Mouse (Mus musculus): ENCODE data around the gene Rfc2. TPM values are rescaled to one million over a fixed set of nuclear protein-coding genes. Genes with fewer than 3 reads are reported as not detected.
A peak's percentile ranks its signal among the peaks of the same experiment; 100 is the strongest.

Rfc2 gene
- polyA plus RNA-seq, 1 experiment, result 69.3 TPM

DNA sequence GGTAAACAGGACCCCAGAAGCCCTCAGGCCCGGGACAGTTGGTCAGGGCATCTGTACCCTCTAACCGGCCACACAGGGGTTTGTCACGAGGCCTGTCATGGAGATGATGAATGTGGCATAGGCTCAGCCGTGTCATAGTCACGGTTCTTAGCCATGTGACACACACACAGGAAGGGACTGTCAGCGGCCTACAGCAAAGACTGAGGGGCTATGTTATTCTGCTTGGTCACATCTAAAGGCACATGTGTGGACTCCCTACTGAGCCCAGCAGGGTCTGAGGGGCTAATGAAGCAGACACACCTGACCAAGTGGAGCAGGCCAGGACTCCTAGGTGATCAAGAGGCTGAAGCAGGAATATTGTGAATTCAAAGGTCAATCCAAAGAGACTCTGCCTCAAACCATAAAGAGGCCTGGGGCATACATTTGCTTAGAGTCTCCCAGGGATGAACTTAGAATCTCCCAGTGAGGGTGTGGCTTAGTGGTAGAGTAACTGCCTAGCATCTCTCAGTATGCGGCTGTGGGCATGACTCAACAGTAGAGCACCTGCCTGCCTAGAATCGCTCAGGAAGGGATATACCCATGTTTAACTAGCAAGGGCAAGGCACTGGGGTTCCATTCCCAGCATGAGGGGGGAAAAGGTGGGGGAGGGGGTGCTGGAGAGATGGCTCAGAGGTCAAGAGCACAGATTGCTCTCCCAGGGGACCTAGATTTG lies 30.8 kb downstream of the Rfc2 start:
- no peak overlapping the region for H3K4me2 ChIP-seq (ENCODE audit: low read depth)
- no peaks in the 10 kb centered on the region for H3K27me3 ChIP-seq (ENCODE audit: control insufficient read depth, insufficient read depth, insufficient read length)
- H3ac ChIP-seq (ENCODE audit: control insufficient read depth, insufficient read length), result no peak overlapping the region
- peaks cover 4% of the 10 kb centered on the region for H3K36me3 ChIP-seq (ENCODE audit: control insufficient read depth, insufficient read depth)
- no peak overlapping the region for H3K4me3 ChIP-seq
- H3K79me2 ChIP-seq (ENCODE audit: control insufficient read depth, insufficient read depth), result no peaks in the 10 kb centered on the region
- TF ChIP-seq MYOD1 (IDR thresholded peaks at IDR 0.05; ENCODE audit: control insufficient read depth in 1 of 3, insufficient read length in 2 of 3, low read depth in 2 of 3), result peak in 1 of 3 experiments; percentile 36
- no peak for TF ChIP-seq MYOG (IDR thresholded peaks at IDR 0.05; ENCODE audit: control insufficient read depth in 1 of 3, insufficient read depth in 1 of 3, insufficient read length in 2 of 3, low read depth in 2 of 3)

- H3K27me3 ChIP-seq (ENCODE audit: control insufficient read depth, insufficient read depth, insufficient read length), result no peaks in the 10 kb centered on the region
- no peaks in the 10 kb centered on the region for H3K79me2 ChIP-seq (ENCODE audit: control insufficient read depth, insufficient read depth)
- peaks cover 14% of the 10 kb centered on the region for H3K36me3 ChIP-seq (ENCODE audit: control insufficient read depth, insufficient read depth)
- H3ac ChIP-seq (ENCODE audit: control insufficient read depth, insufficient read length), result no peak overlapping the region
- TF ChIP-seq MYOD1 (IDR thresholded peaks at IDR 0.05; ENCODE audit: control insufficient read depth in 1 of 3, insufficient read length in 2 of 3, low read depth in 2 of 3) (no peak), POLR2AphosphoS2 (IDR thresholded peaks at IDR 0.05; ENCODE audit: insufficient read length, low read depth) (peak; percentile 23)
- no peak overlapping the region for H3K4me3 ChIP-seq
- no peak overlapping the region for H3K4me2 ChIP-seq (ENCODE audit: low read depth)
These were observed 32.6 kb downstream of the Rfc2 start for GRCm38 (mm10) chr5:134613727-134614126.

DNA sequence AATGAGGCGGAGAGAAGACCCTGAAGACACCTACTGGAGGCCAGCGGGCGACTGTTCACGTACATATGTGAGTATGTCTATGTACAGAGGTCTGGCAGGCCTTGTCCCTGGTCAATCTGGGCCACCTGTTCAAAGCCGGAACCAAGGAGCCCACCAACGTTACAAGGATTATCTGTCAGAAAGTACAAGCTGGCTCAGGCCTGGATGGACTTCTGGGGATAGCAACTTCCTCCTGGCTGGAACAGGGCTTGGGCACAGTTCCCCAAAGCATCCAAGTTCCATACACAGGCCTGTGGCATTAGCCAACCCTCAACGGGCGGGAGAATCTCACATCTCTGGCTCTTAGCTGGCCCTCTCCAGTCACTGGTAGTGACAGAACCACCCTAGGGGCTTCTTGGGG lies 33.1 kb downstream of the Rfc2 start:
- Histone ChIP-seq H3K4me2 (ENCODE audit: low read depth) (no peak overlapping the region), H3ac (ENCODE audit: control insufficient read depth, insufficient read length) (no peak overlapping the region), H3K4me3 (no peak overlapping the region), H3K27me3 (ENCODE audit: control insufficient read depth, insufficient read depth, insufficient read length) (no peaks in the 10 kb centered on the region), H3K36me3 (ENCODE audit: control insufficient read depth, insufficient read depth) (peaks cover 20% of the 10 kb centered on the region), H3K79me2 (ENCODE audit: control insufficient read depth, insufficient read depth) (no peaks in the 10 kb centered on the region)
- TF ChIP-seq MYOG (IDR thresholded peaks at IDR 0.05; ENCODE audit: control insufficient read depth in 1 of 3, insufficient read depth in 1 of 3, insufficient read length in 2 of 3, low read depth in 2 of 3), result no peak
- TF ChIP-seq CEBPB (IDR thresholded peaks at IDR 0.05; ENCODE audit: insufficient read depth, poor library complexity, severe bottlenecking), result no peak
- no peak for TF ChIP-seq POLR2AphosphoS2 (IDR thresholded peaks at IDR 0.05; ENCODE audit: insufficient read length, low read depth)
- no peak for TF ChIP-seq MYOD1 (IDR thresholded peaks at IDR 0.05; ENCODE audit: control insufficient read depth in 1 of 3, insufficient read length in 2 of 3, low read depth in 2 of 3)
- TF ChIP-seq USF1 (IDR thresholded peaks at IDR 0.05; ENCODE audit: low read depth), result no peak
- no peak for TF ChIP-seq E2F4 (IDR thresholded peaks at IDR 0.05; ENCODE audit: insufficient read depth)
- TF ChIP-seq TCF12 (IDR thresholded peaks at IDR 0.05; ENCODE audit: insufficient read depth, poor library complexity, severe bottlenecking), result no peak
- TF ChIP-seq REST (IDR thresholded peaks at IDR 0.05; ENCODE audit: insufficient read depth, insufficient read length), result no peak
- no peak for TF ChIP-seq SRF (IDR thresholded peaks at IDR 0.05; ENCODE audit: control insufficient read depth, insufficient read length, low read depth)
- no peak for TF ChIP-seq MAX (IDR thresholded peaks at IDR 0.05; ENCODE audit: low read depth)
- TF ChIP-seq POLR2A (IDR thresholded peaks at IDR 0.05; ENCODE audit: insufficient read length, low read depth), result no peak
- TF ChIP-seq TCF3 (IDR thresholded peaks at IDR 0.05; ENCODE audit: insufficient read length, low read depth), result no peak

GRCm38 (mm10) chr5:134614802-134615201 lies 33.6 kb downstream of the Rfc2 start, which contains the start of gene Lat2:
Gene Lat2, minus strand, starts transcription at chr5:134615025.
- no peak within 1 kb of the TSS for H3K4me3 ChIP-seq

GRCm38 (mm10) chr5:134615380-134615779 lies 34.2 kb downstream of the Rfc2 start:
- TF ChIP-seq POLR2AphosphoS2 (IDR thresholded peaks at IDR 0.05; ENCODE audit: insufficient read length, low read depth), result peak; percentile 62
- no peak for TF ChIP-seq MAX (IDR thresholded peaks at IDR 0.05; ENCODE audit: low read depth)
- no peak overlapping the region for H3ac ChIP-seq (ENCODE audit: control insufficient read depth, insufficient read length)
- no peaks in the 10 kb centered on the region for H3K79me2 ChIP-seq (ENCODE audit: control insufficient read depth, insufficient read depth)
- peaks cover 26% of the 10 kb centered on the region for H3K36me3 ChIP-seq (ENCODE audit: control insufficient read depth, insufficient read depth)
- H3K4me2 ChIP-seq (ENCODE audit: low read depth), result no peak overlapping the region
- H3K4me3 ChIP-seq, result no peak overlapping the region
- H3K27me3 ChIP-seq (ENCODE audit: control insufficient read depth, insufficient read depth, insufficient read length), result no peaks in the 10 kb centered on the region

More at GRCm38 (mm10) chr5:134614802-134615201, 33.6 kb downstream of the Rfc2 start, which contains the start of gene Lat2:
- Histone ChIP-seq H3K4me2 (ENCODE audit: low read depth) (no peak within 1 kb of the TSS), H3K27me3 (ENCODE audit: control insufficient read depth, insufficient read depth, insufficient read length) (no peaks in the 10 kb centered on the region), H3K36me3 (ENCODE audit: control insufficient read depth, insufficient read depth) (peaks cover 24% of the 10 kb centered on the region), H3K79me2 (ENCODE audit: control insufficient read depth, insufficient read depth) (no peaks in the 10 kb centered on the region), H3ac (ENCODE audit: control insufficient read depth, insufficient read length) (no peak within 1 kb of the TSS)
- peak; percentile 25 for TF ChIP-seq POLR2A (IDR thresholded peaks at IDR 0.05; ENCODE audit: insufficient read length, low read depth)
- TF ChIP-seq POLR2AphosphoS2 (IDR thresholded peaks at IDR 0.05; ENCODE audit: insufficient read length, low read depth), result peak; percentile 50
- TF ChIP-seq CEBPB (IDR thresholded peaks at IDR 0.05; ENCODE audit: insufficient read depth, poor library complexity, severe bottlenecking), result no peak

- Histone ChIP-seq H3K4me2 (ENCODE audit: low read depth) (no peak overlapping the region), H3K27me3 (ENCODE audit: control insufficient read depth, insufficient read depth, insufficient read length) (no peaks in the 10 kb centered on the region), H3K36me3 (ENCODE audit: control insufficient read depth, insufficient read depth) (peaks cover 26% of the 10 kb centered on the region), H3K4me3 (no peak overlapping the region), H3ac (ENCODE audit: control insufficient read depth, insufficient read length) (no peak overlapping the region), H3K79me2 (ENCODE audit: control insufficient read depth, insufficient read depth) (no peaks in the 10 kb centered on the region)
- TF ChIP-seq MAX (IDR thresholded peaks at IDR 0.05; ENCODE audit: low read depth) (no peak), MYOG (IDR thresholded peaks at IDR 0.05; ENCODE audit: control insufficient read depth in 1 of 3, insufficient read depth in 1 of 3, insufficient read length in 2 of 3, low read depth in 2 of 3) (no peak), MYOD1 (IDR thresholded peaks at IDR 0.05; ENCODE audit: control insufficient read depth in 1 of 3, insufficient read length in 2 of 3, low read depth in 2 of 3) (peak in 1 of 3 experiments; percentile 41)
These were observed 34.6 kb downstream of the Rfc2 start for GRCm38 (mm10) chr5:134615780-134616179.
